Mouse (Mus musculus) layer of hippocampus, postnatal 14 days (tissue): ENCODE measurements at regions not wholly inside any gene's neighbourhood (a gene's known extent, or its start where the extent isn't known, plus 50 kb on each side); places are given as distances from the start of the nearest gene placed in this dataset.

Experiments used
- DNase-seq, 2 experiments: peaks; one replicate each; pipeline ENCODE4 v3.0.0; 2021 to 2022; ENCODE audit warnings: low spot score in 2 of 2, mixed read lengths in 1 of 2

DNA sequence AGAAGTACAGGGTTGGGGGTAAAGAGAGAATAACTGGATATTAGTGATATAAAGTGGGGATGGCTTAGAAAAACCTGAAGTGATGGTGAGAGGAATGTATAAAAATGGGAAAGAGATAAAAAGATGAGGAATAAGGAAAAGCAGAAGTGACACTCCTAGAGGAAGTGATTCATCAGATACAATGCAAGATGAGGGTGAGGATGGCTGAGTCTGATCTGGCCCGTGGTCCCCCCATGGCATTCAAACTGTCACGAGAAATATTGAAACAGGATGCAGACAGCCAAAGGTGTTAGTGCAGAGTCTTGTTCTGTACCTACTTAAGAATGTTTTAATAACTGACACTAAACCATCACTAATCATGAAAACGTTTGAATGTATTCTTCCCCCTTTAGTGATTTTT, 56.2 kb upstream of the Kitl start:
- no peak for DNase-seq

DNA sequence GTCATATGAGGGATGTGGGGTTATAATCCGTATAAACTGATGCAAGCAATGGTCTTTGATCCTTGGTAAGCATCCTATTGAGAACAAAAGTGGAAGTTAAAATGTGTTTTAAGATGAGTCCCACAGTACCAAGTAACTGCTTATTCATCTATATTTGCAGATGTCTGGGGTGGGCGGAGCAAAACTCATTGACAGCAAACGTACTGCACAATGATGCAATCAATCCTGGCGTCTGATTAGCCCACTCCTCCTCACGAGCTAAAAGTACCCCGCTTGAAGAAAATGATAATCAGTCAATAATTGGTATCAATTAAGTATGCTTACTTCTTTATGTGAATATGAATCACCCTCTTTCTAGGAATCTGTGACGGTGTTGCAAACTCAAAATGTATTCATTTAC, 62.9 kb upstream of the Kitl start:
- DNase-seq, result no peak

DNA sequence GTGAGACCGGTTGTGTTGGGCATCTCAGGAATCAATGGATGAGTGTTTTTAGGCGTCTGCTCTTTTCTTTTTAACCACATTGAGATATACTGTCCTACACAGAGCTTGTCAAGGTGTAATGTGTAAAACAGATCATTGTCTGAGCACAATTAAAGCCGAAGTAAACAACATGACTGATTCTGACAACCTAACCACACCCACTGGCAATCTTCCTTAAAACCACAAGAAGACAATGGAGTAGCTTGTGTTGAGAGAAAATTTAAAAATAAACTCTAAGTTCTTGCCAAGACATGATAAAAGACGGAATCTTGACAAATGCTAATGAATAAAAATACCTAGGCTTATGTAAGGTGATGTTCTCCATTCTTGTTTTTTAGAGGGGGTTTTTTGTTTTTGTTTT, 63.7 kb upstream of the Kitl start:
- no peak for DNase-seq

DNA sequence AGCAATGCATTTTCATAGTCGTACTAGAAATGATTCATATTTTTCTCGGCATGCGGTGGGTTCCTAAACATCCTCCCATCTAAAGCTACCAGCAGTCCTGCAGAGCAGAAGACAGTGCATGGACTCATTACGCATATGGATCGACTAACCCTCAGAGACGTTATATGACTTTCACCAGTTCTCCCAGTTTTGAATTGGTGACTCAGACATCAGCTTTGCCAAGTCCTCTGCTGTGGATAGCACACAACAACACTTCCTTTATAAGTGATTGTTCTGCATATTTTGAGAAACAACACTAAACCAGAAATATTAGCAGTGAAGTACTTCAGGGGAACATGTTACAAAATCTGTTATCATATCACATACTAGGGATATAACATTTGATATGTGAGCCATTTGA, 64.1 kb upstream of the Kitl start:
- DNase-seq, result no peak

DNA sequence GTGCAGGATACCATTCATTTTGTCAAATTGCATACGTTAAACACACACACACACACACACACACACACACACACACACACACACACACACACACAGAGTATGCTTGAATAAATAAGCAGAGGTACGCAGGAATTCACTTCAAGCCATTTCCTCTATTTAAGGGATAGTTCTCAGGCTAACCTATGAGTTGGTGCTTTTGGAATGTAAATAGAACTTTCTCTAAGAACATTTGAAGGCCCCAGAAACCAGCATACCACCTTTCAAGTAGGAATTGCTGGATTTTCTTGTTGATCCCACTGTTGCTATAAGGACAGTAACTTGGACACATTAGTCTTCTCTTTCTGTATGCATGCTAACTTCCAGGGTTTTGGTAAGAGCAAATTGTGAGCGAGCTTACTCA, 66.7 kb upstream of the Kitl start:
- DNase-seq, result no peak

DNA sequence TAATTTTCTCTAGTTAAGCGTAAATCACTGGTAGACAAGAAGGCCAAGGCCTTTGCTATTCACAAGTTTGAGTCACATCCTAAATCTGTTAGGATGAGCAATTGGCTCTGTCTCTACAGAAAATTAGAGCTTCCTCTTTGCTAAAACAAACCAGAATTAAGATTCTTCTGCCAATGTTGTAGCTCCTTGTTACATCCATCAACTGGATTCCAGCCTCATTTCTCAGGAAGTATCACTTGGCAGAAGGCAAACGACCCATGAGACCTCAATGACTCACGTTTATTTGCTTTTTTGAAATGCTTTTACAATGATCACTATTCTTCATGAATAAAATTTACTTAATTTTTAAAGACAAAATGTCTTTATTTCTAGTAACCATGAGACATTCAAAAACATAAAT, 70.0 kb upstream of the Kitl start:
- no peak for DNase-seq

DNA sequence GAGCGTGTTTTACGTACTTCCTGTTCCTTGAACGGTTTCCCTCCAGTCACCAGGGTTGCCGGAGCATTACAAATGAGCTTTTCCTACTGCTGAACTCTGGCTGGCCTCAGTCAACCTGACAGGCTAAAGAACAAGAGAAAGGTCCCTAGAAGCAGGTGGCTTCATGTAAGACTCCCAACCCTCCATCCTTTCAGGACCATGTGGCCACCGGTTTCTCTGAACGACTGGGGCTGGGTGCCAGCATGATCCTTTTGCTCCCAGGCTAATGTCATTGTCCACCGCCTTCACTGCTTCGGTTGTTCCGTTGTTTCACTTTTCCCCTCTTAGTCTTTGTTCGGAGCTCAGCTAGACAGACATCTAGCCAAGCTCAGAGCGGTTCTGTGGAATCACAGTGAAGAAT, 73.8 kb upstream of the Kitl start:
- DNase-seq, result no peak

DNA sequence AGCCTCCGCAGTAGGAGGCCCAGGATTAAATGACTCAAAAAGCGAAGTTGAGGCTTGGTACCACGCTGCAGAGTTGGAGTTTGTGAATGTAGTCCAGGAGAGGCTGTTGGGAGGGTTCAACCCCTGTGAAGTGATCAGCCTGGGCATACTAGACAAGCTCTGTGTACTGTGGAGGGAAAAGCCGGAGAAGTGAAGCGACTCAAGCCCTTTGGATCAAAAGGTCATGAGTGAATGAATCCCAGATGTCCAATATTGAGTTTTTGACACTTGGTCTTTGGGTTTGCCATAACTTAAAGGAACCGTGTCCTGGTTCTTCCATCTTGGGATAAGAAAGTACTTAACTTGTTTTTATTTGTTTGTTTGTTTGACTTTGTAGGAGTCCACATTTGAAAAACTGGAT, 76.5 kb upstream of the Kitl start:
- no peak for DNase-seq

DNA sequence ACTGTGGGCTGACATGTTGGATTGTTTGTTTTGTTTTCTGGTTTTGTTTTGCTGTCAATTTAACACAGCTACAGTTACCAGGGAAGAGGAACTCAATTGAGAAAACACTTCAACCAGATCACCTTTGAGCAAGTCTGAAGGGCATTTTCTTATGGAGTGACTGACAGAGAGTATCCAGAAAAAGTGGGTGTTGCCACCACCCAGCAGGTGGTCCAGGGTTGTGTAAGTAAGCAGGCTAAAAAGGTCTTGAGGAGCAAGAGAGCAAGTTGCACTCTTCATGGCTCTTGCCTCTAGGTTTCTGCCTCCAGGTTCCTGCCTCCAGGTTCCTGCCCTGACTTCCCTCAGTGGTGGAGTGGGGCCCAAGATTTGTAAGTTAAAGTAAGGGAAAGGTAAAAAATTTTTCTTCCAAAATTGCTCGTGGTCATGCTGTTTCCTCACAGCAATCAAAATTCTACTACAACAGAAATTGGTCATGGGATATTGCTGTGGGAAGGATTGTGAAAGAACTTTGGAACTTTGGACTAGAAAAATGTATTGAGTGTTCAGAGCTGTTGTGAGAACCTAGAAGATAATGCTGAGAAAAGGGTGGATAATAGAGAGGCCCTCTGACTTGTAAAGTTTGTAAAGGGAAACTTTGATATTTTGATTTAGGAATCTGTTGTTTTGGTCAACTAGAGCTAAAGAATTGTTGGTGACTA, 77.4 kb upstream of the Kitl start:
- DNase-seq, result no peak

DNA sequence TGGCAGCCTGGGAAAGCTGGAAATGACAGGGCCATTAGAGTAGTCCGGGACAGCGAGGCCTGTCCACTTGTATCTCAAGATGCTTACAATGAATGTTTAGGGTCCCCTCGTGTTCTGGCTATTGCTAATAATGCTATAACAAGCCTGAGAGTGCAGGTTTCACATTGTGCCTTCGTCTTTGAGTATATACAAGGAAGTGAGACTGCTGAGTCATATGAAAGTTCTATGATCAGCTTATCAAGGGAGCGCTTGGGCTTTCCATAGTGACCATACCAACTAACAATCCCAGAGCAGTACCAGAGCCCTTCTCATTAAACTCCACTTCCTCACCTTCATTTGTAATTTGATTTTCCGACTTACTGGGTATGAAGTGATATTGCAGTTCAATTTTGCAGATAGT, 86.2 kb upstream of the Kitl start:
- DNase-seq, result no peak

DNA sequence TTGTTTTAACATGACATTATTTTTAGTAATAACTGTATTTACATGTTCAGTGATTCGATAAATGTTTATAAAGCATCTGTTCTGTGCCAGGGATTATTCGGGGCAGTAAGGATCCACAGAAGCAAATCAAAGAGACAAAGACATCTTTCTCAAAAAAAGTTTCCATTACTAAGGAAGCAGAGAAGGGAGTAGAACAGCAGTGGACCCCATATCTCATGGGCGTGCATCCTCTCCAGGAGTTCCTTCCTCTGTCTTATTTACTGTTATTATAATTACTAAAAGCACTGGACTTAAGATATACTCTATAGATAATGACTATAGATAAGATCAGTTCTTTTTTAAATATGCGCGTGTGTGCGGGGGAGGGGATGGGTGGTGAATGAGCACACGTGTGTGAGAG, 87.5 kb upstream of the Kitl start:
- no peak for DNase-seq

DNA sequence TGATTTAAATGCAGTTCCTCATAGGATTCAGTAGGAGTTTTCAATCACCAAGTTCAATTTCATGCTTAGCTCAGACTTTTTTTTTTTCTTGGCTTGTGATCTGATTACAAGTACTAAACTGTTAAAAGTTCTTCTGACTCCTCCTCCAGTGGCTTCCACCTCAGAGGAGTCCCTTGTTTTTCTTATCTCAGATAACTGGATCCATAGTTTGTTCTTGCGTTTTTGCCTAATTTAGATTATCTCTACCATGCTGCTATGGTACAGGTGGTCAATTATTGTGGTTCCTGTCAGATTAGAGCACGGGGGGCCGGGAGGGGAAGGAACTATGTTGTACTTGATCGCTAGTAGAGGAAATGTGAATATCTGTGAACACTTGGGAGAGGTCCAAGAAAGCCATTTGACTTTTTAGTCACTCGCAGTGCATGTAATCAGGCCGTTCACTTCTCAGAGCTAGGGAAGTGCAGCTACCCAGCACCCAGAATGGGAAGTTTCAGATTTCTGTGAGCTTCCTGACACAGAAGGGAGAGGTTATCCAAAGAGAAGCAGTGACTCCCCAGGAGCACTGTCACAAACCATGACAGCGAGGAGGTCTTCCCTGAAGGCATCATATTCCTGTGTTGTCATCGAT, 89.0 kb upstream of the Kitl start:
- no peak for DNase-seq

DNA sequence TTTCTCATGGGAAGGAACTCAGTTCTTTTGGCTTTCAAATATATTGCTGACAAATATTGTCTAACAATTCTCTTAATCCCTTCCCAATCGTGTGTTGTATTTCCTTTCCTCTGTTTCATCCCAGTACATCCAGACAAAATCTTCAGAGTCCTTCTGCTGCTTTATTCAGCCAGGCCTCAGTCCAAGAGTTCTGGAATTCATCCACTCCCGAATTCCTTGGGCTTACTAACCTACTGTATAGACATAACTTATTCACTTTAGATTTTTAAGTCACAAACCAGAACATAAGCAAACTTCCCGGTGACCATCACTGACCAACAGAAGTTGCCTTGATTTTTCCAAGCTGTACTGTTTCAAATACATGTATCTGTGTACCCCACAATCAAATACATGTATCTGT, 90.9 kb upstream of the Kitl start:
- DNase-seq, result no peak

DNA sequence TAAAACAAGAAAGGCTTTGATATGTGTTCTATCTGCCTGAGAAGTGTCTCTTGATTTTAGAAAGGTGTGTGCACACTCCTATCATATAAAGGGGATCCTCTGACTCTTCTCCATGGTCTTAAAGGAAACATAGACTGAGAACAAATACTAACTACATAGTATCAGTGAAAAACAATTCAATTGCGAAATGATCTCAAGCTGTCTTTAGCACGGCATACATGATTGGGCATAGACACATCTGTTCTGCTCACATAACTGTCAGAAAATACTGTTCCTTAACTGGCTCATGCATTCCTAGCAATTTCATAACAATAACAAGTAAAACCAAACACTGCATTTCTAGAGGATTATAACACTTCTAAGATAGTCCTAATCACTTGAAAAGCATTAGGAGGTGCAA, 95.5 kb upstream of the Kitl start:
- DNase-seq, result no peak

DNA sequence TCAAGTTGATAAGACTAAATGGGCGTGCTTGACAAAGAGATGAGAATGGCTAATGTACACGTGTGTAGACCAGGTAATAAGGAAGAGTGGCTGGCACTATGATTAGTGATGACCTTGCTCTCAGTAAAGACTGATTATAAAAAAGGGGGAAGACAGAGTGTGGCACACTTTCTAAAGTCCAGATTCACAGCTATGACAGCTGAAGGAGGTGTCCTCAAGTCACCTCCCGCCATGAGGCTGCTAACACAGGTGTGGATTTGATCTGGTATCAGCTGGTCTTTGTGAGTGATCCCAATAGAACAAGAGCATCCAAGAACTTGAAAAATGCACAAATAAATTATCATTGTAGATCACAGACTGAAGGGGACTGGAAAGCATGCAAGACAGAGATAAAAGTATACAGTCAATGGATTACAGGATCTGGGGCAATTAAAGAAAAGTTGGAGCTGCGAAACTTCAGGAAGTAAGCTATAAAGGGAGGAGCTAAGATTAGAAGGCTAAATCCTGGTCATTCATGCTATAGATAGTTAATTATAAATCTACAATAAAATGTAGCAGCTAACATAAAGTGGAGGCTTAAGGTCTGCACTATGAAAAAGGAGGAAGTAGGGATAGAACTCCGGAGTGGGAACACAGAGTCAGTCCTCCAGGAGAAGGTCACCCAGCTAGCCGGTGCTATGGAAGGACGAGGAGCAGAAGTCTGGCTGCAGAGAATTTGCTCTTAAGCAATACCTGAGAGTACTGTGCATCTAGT, 96.7 kb upstream of the Kitl start:
- no peak for DNase-seq

DNA sequence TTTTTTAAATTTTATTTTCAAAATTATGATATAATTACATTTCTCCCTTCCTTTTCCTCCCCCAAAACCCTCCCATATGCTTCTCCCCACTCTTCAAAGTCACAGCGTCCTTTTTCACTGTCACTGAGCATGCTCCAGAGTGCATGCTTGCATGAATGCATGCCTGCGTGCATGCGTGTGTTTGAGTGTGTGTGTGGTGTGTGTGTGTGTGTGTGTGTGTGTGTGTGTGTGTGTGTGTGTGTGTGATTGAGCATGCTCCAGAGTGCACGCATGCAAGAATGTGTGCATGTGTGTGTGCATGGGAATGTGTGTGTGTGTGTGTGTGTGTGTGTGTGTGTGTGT, 101.6 kb upstream of the Kitl start:
- no peak for DNase-seq

DNA sequence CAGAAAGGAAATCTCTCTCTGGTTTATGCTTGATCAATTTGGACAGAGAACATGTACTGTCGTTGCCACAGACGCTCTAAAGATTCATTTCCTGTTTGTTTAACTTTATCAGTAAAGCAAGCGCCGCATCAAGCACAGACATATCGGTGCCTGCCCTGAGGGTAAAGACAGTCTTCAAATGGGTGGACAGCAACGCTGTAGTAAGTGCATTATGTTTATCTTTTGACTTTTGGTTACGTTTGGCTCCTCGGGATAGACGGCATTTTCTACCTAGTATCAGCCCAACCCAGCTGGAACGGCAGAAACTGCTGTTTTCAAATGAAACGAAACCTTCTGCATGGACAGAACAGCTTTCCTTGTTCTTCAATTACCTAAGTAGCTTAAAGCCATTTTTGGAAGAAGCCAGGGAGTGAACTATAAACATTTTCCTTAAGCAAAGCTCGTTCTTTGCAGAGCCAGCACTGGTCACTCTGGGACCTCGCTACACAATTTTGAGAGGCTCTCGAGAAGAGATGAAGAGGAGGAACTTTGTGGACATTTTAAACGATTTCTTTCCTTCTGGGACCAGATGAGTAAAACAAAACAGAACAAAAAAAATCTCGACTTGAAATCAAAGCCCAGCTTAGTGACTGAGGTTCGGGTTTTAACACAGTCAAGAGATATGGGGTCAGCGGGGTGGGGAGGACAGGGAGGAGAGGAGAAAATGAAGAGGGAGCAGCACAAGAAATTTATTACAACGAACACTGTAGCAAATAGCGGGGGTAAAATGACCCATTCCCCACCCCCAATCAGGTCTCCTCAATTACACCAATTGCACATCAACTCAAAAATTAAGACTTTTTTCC, 102.2 kb upstream of the Kitl start:
- DNase-seq, result no peak

DNA sequence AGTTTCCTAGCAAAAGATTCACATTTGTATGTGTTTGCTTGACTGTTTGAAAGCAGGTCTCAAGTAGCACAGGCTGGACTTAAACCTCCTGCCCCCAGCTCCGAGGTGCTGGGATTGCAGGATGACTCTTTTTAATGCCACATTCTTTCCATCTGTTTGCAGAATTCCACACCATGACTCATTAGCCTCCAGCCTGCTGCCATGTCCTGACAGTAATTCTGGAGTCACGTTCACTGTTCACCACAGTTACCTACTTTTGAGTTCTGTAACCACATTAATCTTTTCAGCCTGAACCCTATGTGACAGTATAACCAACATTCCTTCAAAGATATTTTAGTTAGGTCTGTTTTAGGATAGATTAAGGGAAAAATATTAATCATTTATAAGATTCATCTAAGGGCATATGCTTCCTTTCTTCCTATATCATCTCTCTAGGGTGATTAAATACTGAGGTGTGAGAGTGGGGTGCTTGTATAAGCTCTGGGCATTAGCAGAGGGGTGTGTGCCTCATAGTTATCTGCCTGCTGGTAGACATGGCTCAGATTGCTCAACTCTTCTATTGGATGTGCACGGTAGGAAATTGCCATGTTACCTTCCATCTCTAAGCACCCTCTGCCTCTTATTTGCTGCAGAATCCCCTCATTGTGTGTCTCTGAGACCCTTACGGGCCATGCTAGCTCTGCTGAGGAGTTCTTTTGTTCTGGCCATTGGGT, 105.3 kb upstream of the Kitl start:
- no peak for DNase-seq

DNA sequence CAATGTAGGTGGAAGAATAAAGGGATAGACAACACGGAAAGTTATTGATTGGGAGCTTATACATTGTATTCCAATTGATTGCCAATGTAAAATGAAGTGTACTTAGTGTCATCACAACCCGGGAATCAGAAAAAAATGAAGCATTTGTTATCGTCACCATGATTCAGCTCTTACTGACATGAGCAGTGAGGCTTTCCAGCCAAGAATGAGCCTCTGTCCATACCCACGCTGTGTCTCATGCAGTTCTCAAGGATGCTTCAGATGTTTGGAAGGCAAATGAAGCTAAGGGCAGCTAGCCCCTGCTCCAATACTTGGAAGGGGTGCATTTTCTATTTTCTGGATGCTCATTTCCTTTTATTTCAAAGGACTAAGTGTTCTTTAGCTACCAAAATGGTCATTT, 107.4 kb upstream of the Kitl start:
- DNase-seq, result no peak

DNA sequence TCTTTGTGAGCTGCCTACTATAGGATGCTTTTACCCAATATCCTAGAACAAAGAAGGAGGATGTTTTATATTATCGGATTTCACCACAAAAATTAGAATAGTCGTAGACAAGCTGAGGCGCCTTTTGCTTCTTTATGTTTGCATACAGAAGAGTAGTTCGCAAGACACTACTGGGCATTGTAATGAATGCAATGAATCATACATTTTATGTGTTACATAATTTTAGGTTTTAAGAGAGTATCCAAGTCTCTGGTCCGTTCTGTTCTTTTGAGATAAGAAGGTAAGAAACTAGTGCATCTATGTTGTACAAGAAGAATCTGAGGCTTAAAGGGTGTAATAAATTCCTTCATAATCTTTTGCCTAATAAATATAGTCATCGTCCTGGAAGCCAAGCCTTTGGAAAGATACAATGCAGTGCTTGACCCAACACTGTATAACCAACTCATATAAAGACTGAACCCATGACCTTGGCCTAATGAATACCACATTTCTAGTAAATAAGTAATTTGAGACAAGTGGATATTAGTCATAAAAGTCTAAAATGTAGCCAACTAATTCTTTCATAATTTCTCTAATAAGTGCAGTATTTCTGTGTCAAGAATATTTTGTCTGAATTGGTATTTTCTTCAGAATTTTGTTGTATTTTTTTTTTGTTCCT, 108.5 kb upstream of the Kitl start:
- no peak for DNase-seq
